Mouse (Mus musculus): Measurements from ENCODE around the gene Btg4.

DNA sequence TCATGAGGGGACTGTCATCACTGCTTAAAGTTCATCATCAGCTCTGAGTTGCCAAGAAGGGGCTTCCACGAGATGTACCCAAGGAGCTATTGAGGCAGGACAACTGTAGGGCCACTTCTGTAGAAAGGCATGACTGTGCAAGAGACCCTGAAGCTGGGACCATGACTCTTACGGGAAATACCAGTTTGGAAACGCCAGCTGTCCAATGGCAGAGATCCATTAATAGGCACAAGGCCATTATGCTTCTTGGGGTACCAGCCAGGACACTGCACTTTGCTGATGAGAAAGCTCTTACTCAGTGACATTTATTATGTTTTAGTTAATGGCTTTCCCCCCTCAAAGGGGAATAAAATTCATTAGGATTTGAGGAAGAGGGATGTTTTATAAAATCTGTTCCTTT, 80.0 kb downstream of the Btg4 start:
- TF ChIP-seq POLR2A (IDR thresholded peaks at IDR 0.05; ENCODE audit: extremely low read depth, insufficient read depth, low read length), result no peak
- no peak for TF ChIP-seq CTCF (IDR thresholded peaks at IDR 0.05; ENCODE audit: extremely low read depth, insufficient read depth, low read length)

All from cortical plate, adult 2 months (tissue).